Mouse (Mus musculus) cortical plate, adult 2 months (tissue): ENCODE measurements around the gene Glis3. TPM values are rescaled to one million over a fixed set of nuclear protein-coding genes. Genes with fewer than 3 reads are reported as not detected.

Experiments
- H3K27ac ChIP-seq: fragments of 200-500 bp; 2 replicates; pipeline ENCODE4 v1.5.1; 2012; ENCODE audit warnings: low read length, control low read depth, inconsistent platforms; ENCODE audit not compliant: insufficient read depth
- H3K4me1 ChIP-seq: fragments of 200-500 bp; 2 replicates; pipeline ENCODE4 v1.6.1; 2011; ENCODE audit warnings: low read length; ENCODE audit not compliant: control insufficient read depth, insufficient read depth
- H3K4me3 ChIP-seq: fragments of 200-500 bp; 2 replicates; pipeline ENCODE4 v1.5.1; 2011; ENCODE audit warnings: mild to moderate bottlenecking, low read length, control low read depth; ENCODE audit not compliant: insufficient read depth
- CTCF ChIP-seq: fragments of 200-500 bp; IDR thresholded peaks from 2 replicates; pipeline ENCODE4 v1.5.1; 2011; ENCODE audit warnings: mild to moderate bottlenecking, control low read depth, low read length; ENCODE audit not compliant: insufficient read depth; ENCODE audit errors: extremely low read depth
- POLR2A ChIP-seq: fragments of 200-500 bp; IDR thresholded peaks from 2 replicates; pipeline ENCODE4 v1.6.1; 2011; ENCODE audit warnings: mild to moderate bottlenecking, low read length, control low read depth; ENCODE audit not compliant: insufficient read depth; ENCODE audit errors: extremely low read depth
- polyA plus RNA-seq: library from polyadenylated mRNA; depleted of rRNA; stranded (reverse); fragments of >200 nt; gene quantifications from 2 replicates; pipeline ENCODE4 v1.2.3, GENCODE M21; 2012

The Glis3 gene
- polyA plus RNA-seq, 1 experiment: 1.9 TPM

DNA sequence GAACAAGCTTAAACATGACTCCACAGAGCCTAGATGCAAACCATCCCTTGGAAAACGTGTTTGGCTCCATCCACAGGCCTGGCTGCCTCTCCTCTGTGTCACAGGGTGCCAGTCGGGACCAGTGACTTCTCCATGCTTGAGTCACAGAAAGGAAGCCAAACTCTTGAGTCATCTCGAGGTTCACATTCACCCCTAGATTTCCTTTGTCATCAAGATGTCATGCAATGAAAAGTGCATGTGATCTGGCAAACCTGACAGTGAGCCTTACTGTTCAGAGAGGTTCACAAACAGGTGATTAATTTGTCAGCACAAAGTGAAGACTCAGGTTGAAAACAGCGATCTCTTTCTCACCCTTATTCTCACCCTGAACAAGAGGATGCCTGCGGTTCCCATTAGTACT is 290.7 kb downstream of the Glis3 start:
- no peak overlapping the region for H3K4me3 ChIP-seq
- H3K27ac ChIP-seq: no peak overlapping the region
- H3K4me1 ChIP-seq: no peaks in the 10 kb centered on the region
- TF ChIP-seq POLR2A: no peak
- no peak for TF ChIP-seq CTCF

DNA sequence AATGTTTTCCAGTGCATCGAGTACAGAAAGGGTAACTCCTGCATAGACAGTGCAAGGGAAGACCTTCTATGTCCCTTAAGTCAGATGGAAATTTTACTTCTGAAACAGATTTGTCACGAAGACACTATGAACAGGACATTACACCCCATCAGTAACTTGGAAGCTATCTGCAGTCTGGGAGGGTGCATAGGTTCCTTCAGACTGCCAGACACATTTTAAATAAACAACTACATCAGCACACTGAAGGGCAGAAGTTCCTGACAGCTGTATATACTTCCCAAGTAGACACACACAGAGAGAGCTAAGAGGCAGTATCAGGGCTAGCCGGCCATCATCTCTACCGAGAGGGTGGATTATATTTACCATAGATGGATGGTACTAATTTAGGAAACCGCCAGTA is 296.5 kb downstream of the Glis3 start:
- no peak for TF ChIP-seq CTCF
- no peak for TF ChIP-seq POLR2A
- H3K27ac ChIP-seq: no peak overlapping the region

DNA sequence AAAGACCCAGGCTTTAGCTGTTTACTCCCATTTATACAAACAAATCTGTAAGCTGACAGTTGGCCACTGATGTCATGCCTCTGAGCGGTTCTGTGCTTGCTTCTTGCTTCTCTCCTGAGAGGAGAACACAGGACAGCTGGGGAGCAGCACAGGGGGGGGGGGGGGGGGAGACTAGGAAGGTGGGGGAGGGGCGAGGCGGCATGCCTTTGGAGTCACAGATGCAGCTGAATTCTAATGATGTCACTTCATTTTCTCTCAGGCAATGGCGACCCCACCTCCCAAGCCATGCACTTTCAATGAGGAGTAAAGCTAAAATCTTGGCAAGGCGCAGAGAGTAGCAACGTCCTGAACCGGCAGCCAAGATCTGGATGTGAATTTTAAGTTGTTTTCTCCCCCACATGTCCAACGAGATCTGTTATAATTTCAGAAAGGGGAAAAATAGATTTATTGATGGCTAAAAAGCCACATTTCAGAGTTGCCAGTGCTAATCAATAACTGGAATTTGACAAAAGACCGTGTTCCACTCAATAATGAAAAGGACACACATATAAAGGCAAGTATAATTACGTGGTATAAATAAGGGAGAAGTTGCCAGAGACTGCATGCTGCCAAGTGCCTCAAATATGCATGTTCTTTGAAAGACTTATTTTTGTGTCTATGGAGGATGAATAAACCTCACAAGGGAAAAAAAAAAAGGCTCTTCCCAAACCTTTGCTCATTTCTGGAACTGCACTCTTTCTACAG is 297.5 kb downstream of the Glis3 start:
- H3K4me1 ChIP-seq: peaks cover 2% of the 10 kb centered on the region
- TF ChIP-seq CTCF (no peak), POLR2A (no peak)
- H3K27ac ChIP-seq: no peak overlapping the region

More for the DNA sequence above, 296.5 kb downstream of the Glis3 start:
- Histone ChIP-seq H3K4me3 (no peak overlapping the region), H3K4me1 (peaks cover 2% of the 10 kb centered on the region)

DNA sequence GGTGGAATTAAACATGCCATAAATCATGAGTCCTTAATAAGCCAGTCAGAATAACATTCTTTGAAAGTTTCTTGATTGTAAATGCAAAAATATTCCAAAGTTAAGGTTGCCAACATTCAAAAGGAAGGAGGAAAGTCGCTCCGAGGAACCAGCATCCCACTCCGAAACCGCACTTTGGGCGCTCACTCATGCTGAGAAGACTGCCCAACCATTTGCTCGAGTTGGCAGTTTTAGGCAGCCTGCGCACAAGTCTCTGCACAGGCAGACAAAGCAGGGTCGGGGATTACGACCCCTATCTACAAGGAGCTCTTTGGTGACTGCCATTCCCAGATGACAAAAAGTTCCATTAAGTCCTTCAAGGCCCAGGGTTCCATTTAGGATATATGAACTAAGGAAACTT is 298.4 kb downstream of the Glis3 start:
- H3K4me1 ChIP-seq: peaks cover 2% of the 10 kb centered on the region
- no peak for TF ChIP-seq POLR2A
- no peak for TF ChIP-seq CTCF
- no peak overlapping the region for H3K27ac ChIP-seq
- H3K4me3 ChIP-seq: no peak overlapping the region

More for the DNA sequence above, 297.5 kb downstream of the Glis3 start:
- H3K4me3 ChIP-seq: no peak overlapping the region

DNA sequence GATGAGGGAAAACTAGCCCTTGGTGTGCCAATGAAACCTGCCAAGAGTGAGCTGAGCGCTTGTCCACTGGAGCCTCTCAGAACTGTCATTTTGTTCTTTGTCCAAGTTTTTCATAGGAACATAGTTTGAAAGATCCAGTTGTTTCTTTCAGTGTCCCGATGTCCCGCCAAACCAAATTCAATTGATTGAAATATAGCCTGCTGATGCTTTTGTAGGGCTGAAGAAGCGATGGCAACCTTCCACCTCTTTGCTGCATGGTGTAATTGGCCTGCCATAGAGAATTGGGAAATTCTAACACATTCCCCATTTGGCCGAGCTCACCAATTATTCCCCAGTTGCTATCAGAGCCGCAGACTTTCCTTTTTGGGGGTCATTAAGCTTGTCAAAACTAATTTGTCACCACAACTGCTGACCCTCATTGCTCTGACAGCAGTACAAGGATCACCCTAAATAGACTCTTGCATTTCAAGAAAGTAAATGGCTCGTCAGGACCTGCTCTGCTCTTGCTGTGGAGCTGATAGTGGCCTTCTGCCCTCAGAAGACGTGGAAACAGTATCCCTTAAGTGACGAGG is 299.1 kb downstream of the Glis3 start:
- peaks cover 2% of the 10 kb centered on the region for H3K4me1 ChIP-seq
- TF ChIP-seq POLR2A: no peak
- TF ChIP-seq CTCF: no peak
- H3K4me3 ChIP-seq: no peak overlapping the region
- no peak overlapping the region; the same call in 1 of the 2 replicates for H3K27ac ChIP-seq

DNA sequence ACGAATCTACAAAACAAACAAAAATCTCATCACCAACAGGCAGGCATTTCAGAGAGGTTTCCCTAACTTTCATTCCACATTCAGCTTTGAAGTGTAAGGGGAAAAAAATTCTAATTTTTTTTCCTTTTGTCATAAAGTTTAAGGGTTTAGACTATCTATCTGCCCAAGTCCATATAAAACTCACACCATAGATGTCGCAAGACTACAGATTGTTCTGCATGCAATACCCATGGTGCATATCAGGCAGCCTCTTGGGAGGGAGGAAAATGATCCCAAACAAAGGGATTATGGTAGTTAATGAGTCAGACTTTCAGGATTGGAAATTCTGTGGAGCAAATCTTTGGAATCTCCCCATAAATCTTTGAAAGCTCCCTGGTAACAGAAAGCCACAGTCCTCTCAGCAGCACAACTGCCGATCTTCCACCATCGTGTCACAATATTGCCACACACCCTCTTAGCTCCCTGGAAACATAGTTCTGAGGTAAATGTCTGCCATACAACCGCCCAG is 302.0 kb downstream of the Glis3 start:
- Histone ChIP-seq H3K27ac (no peak overlapping the region), H3K4me3 (no peak overlapping the region), H3K4me1 (peaks cover 2% of the 10 kb centered on the region)
- no peak for TF ChIP-seq POLR2A
- TF ChIP-seq CTCF: no peak

DNA sequence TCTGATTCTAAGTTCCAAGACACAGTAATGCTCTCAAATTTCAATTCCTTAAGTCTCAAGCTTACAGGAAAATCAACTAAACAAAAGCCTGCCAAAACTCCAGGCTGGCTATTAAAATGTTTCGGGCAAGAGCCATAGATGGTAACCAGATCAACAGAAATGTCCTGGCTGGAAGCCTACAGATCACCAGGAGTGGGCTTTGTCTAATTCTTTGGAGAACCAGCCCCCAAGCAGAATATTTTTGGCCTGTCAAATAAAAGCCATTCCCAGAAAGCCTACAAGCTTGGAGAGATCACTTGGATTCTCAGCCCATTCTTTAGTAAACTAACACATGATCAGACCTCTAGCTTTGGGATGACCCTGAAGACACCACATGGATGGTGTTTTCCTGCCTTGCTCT is 303.5 kb downstream of the Glis3 start:
- TF ChIP-seq CTCF (no peak), POLR2A (no peak)
- Histone ChIP-seq H3K4me1 (peaks cover 2% of the 10 kb centered on the region), H3K4me3 (no peak overlapping the region), H3K27ac (no peak overlapping the region)

DNA sequence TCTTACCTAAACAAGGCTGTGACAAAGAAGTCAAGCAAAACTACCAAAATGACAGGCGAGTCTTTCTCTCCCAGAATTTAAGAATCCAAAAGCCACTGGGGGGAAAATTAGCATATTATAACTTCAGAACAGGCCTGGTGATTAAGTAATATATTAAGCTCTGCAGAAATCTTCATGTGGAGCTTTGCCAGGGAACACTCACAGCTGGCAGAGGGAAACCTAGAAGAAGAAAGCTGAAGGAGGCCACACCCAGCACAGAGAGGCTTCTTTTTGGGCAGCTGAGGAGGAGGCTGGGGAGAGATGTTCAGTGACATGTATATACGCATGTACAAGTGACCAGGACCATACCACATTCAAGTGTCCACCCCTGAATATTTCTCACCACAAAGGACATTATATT is 304.1 kb downstream of the Glis3 start:
- Histone ChIP-seq H3K4me1 (peaks cover 2% of the 10 kb centered on the region), H3K4me3 (no peak overlapping the region), H3K27ac (no peak overlapping the region)
- TF ChIP-seq POLR2A: no peak
- TF ChIP-seq CTCF: no peak

DNA sequence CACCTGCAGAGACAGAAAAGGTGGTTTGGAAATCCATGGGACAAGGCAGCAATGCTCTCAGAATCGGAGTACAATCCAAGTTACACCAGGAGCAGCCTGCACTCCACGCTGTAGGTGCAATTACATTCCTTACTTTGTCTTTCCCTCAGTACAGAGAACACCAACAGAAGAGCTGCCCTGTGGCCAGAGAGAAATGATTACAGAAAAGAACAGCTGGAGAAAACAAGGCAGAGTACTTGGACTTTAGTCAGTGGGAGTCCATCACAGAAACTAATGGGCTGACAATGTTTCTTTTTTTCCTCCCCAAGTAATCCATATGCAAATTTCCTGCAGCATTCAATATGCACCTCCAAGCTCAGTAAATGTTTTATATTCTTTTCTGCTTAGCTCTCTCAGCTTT is 305.4 kb downstream of the Glis3 start:
- no peak overlapping the region for H3K4me3 ChIP-seq
- TF ChIP-seq CTCF (no peak), POLR2A (no peak)
- no peaks in the 10 kb centered on the region for H3K4me1 ChIP-seq
- no peak overlapping the region for H3K27ac ChIP-seq

DNA sequence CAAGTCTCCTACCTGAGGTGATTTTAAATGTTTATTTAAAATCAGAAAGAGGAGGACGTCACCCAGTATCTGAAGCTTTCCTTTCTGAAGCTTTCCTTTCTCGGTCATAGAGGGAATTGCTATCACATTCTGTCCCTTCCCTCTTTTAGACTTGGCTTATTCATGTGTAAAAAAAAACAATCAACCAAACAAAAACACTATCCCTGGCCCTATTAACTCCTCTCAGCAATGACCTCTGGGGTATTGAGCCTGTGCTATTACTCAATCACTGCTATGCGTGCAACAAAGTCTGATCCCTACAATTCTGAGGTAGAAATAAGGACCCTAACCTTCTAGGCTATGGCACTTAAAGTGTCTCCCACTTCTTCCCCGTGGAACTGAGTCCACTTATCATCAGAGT is 311.7 kb downstream of the Glis3 start:
- H3K27ac ChIP-seq: no peak overlapping the region
- no peak overlapping the region for H3K4me3 ChIP-seq
- no peaks in the 10 kb centered on the region for H3K4me1 ChIP-seq
- no peak for TF ChIP-seq CTCF
- TF ChIP-seq POLR2A: no peak
